Mouse (Mus musculus) embryo, embryonic 10 days (tissue): Measurements from ENCODE around the gene Mindy4b-ps.
"Not testable (repeated sequence)": the region's sequence is repeated elsewhere in the genome, so short reads cannot be mapped to it uniquely, and the experiment has no call there.

Source experiments
- DNase-seq: peaks from one replicate; pipeline ENCODE4 v3.0.0-alpha.2; 2015; ENCODE audit warnings: low spot score

Gene Mindy4b-ps

DNA sequence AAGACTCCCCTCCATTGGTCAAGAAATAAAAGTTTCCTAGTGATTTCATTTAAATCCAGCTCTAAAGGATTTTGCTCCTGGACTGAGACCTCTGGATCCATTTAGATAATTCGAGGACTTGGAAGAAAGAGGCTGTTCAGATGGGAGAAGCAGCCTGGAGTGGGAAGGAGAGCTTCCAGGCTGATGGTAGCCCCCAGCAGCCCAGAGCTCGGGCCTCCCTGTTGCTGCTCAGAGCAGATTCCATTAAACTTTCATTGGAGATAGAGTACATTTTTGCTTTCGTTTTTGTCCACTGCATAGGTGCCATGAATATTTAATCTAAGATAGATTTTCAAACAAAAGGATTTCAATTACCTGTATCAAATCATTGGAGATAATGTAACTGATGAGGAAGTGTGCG is at the start of gene Mindy4b-ps:
Mindy4b-ps (minus strand) TSS at position 101 of the 400 bp plus-strand sequence.
- no peak for DNase-seq

DNA sequence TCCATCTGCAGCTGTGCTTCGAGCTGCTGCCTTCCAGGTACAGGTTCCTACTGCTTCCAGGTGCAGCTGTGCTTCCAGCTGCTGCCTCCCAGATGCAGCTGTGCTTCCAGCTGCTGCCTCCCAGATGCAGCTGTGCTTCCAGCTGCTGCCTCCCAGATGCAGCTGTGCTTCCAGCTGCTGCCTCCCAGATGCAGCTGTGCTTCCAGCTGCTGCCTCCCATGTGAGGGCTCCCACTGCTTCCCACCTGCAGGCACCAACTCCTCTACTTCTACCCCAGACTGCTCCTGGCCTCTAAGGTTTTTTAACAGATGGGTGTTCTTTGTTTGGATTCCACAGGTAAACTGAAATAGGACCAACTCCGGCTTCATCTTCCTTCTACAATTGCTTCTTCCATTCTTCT is 49.8 kb upstream of the Mindy4b-ps start:
- not testable (repeated sequence) for DNase-seq

DNA sequence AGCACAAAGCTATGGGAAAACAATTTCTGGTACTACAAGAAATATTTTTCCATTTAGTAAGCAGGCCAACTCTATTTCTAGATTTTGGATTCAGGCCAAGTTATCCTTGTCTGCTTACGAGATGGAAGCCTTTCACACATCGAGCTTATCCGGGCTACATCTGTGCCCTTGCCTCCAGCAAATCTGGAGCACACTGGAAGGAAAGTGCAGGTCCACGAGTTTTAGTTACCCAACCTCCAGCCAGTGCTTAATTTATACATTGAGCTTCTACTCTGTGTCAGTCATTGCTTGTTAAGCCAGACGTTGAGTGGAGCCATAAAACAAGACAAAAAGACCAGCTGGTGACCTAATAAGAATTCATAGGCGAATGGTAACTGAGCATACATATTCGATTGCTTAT is 43.6 kb upstream of the Mindy4b-ps start:
- DNase-seq, result no peak

DNA sequence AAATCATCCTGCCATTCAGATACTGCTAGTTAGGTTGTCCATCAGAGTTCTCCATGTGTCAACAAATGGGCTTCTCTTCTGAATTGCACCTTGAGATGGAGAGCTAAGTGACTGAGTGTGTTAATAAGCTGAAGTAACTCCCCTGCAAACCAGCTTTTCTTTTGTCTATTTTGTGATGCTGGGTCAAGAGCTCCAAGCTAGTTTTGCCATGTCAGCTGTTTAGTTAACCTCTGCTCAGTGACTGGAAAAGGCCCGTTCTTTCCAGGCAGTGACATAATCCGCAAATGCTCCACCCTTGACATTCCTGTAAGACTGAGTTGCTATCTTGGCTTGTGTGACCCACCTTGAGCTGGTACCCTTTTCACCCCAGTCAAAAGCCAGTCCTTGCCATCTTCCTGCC is 40.9 kb upstream of the Mindy4b-ps start:
- DNase-seq, result no peak

DNA sequence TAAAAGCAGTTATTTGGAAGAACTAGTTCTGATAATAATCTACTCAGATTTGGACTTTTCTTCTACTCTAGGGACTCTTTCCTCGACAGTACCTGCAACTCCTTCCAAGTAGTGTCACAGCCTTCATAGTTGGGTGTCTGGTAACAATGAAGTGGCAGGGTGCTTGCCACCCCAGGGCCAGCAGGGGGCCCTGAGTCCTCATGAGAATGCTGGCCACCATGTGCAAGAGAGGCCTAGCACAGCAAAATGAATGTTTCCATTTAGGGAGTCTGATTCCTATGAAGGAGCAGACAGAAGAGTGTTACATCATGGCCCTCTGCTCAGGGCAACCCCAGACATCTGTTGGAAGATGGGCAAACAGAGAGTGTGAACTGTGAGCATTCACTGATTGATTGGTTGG is 21.3 kb upstream of the Mindy4b-ps start:
- peak; percentile 23 for DNase-seq

DNA sequence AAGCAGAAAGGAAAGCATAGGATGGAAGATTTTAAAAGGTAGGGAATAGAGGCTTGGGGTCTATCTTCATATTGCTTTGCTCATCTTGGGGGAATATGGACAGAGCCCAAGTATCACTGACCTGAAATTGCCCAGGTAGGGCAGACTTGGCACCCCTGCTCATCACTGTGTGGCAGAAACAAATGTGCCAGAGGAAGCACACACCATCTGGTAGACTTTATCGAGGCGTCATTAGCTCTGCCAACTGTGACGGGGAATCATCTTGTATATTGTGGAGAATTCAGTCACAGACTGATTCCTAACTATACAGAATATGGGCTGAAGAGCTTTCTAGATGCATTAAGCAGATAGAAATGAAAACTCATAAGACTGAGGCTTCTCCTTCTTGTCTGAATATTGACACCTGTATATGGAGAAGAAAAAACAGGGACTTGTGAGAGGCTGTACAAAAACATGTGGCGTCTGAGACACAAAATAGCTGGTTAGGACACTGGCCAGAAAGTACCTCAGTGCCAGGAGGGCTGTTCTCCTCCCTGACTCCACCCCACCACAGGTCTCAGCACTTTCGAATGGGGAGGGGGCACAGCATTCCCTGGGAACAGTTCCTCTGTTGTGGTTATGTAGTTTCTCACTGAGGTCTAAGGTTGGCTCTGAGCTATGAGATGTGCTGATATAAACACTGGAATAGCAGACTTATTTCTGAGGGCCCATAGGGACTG is 11.5 kb upstream of the Mindy4b-ps start:
- DNase-seq, result no peak

DNA sequence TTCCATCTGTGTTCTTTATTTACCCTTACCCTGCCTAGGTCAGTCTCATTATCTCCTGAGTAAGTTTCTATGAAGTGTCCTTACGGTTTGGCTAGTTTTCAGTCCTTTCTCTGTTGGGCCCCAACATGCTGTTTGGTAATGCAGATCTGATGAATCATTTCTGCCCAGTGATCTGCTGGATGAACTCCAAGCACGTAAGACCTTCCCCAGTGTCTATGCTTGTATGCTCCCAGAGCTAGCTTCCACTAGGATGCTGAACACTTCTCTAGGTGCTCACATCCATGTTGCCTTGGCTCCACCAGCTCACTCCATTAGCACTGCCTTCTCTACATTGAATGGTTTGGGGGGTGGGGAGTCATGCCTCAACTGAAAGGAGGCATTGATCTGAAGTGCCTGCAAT is 10.8 kb upstream of the Mindy4b-ps start:
- no peak for DNase-seq

DNA sequence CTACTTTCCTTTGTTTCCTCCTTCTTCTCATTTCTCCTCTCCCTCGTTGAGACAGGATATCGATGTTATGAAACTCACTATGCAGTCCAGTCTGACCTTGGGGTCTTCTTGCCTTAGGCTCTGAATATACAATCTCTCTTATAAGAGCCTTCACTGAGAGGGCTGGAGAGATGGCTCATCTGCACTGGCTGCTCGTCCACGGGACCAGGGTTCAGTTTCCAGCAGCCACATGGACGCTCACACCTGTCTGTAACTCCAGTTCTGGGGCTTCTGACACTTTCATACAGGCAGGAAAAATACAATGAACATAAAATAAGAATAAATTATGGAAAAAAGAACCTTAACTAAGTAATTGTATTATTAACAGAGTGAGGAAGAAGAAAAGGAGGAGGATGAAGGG is 9.5 kb upstream of the Mindy4b-ps start:
- no peak for DNase-seq

DNA sequence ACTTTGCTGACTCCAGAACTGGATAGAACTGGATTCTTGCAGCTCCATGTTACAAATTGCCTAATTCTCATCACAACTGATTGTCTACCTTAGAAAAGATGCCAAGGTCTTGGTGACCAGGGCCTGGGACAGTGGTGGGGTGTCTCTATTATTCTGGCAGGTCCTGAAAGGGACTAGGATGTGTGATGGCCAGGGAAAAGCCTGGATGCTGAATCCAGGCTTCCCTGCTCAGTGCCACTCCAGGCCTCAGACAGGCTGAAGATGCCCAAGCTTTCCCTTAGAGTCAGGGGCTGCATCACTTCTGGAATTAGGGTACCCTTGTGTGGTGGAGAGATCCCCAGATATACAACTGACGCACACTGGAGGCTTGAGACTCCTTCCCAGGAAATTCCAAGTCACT is 7.8 kb upstream of the Mindy4b-ps start:
- no peak for DNase-seq

DNA sequence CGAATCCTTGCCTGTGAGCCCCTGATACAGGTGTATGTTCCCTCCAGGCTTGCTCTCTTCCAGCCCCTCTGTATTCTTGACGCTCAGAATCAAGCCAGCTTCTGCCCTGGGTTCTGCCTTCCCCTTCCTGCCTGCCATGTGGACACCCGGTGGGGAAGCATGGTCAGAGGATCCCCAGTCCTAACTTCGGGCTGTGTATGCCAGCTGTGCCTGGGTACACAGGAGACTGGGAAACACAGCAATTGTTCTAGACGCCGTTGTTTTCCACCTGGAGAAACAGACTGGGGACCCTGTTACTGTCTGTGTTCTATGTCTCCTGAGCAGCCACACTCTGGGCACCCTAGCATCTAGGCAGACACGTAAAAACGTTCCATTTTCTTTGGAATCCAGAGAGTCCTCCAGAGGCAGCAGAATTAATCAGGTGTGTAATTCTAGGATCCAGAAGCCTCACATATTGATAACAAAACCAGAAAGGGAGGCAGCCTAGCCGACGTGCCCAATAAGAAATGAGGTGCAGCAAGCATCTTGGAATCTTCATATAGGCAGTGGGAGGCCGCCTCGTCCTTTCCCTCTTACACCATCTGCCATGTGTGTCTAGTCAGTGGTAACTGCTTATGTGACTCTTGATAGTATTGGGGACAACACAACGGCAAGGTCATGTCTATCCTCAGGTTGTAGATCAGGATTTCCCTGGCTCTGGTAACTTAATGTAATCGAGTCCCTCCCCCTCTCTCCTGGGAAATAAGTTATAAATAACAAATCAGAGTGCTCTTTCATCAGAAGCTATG is 6.4 kb upstream of the Mindy4b-ps start:
- no peak for DNase-seq

DNA sequence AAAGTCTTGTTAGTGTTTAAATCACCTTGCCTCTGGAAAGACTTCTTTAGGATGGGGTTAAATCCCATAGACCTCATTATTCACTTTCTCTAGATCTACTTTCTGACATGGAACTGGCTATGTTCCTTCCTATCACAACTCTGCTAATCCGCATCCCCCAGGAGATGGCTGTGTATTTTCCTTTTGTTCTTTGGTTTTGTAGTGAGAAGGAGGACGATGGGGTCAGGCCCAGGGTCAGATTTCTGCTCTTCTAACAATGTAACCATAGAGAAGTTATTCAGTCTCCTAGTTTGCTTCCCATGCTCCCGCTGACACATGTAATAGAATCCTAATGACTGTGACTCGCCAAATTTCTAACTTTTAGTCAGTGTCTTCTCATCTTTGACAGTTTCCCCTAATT is 4.2 kb upstream of the Mindy4b-ps start:
- DNase-seq, result peak; percentile 82

DNA sequence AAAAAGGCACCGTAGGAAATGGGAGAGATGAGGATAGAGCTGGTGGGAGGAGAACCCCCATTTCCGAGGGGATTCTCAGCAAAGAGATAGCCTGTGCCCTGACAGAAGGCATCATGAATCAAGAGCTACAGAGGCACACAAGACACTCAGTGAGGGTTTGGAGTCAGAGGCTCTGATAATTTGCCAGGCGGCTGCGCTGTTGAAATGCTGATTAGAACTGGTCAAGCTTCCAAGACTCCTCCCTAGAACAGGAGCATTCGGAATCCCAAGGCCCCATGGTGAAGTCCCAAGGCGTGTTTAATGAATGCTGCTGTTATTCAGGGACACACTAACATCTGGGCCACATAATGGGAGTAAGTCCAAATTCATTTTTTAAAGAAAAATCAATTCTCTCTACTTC is 4.8 kb downstream of the Mindy4b-ps start:
- DNase-seq, result no peak

DNA sequence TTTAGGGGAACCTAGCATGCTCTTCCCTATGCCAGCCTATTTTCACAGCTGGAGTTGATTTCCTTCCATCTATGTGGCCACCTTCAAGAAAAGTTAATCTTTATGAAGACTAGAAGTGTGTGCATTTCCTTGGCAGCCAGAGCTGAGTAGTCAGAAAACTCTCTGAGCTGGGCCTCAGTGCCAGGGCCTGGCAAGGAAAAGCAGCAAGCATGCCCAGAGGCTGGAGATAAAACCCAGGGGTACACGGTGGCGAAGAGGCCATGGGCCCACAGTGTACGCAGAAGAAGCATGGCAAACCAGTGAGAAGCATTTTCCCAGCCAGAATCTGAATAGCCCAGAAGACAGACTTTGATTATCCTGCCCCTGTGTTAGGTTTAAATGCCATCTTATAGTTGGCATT is 7.9 kb downstream of the Mindy4b-ps start:
- DNase-seq, result no peak

DNA sequence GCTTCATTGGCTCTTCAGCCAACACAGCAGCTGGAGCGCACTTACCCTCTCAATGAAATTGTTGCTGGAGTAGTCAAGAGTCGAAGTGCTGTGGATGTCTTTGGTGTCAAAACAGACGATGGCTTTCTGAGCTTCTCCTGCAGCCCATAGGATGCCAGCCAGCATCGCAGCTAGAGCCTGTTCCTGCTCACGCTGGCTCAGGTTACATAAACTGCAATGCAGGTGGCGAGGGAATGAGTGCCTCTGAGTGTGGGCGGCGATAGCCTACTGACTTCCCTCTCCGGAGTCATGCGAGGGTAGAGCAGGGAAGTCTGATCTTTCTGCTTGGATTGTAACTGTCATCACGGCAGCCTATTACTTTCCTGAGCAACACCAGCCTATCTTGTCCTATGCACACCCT is 11.8 kb downstream of the Mindy4b-ps start:
- DNase-seq, result peak; percentile 20

DNA sequence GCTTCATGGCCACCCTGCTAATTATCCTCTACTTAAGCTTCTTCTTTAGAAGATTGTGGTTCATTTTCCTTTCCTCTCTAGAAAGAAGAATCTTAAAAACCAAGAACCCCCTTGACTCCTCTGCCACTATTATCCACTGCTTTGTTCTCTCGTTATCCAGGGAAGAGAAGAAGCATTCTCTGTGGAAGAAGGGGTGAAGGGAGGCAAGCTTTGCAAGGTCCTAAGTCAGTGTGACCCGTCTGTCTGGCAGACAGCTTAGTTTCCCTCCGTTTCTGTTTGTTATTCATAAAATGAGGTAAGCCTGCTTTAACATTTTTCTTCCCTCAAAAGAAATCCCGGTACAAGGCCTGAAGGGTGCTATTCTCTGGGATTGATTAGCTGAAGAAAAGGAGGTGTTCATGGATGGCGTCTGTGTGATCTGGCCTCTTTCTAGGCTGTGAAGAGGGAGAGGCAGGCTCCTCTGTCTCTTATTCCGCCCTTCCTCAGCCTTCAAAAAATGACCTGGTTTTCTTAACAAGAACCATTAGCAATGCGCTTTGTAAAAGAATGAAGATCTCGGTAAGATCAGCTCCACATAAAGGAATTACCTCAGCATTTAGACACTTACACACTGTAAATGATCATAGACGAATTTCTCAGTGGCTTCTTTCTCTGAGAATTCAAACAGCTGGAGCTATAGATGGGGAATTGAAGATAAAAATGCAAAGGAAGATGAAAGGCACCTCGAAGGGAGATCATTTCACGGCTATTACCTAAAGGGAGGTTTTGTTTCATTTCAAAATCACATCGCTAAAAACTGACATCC is 12.8 kb downstream of the Mindy4b-ps start:
- no peak for DNase-seq

DNA sequence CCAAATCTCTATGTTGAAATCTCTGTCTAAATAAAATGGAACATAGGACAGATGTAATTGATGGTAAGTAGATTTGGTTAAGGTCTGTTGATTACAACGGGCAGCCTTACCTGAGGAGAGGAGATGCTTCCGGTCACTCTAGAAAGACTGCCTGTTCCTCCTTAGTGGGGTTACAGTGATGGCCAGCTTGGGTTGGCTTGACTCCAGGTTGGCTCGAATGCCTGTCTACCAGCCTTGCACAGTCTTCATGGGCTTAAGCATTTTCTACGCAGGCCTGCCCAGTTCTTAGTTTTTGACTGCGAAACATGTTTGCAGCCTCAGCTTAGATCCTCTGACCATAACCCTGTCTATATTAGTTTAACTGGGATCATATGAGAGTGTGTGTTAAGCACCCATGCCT is 13.5 kb downstream of the Mindy4b-ps start:
- no peak for DNase-seq

DNA sequence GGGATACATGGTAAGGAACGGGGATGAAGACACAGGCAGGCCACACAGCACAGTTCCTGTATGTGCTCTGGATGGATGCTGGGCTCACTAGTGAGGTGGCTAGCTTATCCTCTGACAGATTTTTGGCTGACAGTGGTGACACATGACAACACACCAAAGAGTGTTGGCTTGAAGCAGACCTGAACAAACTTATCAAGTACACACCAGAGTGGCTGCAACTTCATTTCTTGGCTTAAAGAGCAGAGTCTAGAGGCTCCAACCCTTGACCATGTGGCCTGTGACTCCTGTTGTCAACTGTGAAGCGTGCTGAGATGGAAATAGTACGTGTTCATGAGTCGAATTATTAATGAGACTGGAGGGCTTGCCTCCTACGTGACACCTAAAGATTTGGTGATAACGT is 17.4 kb downstream of the Mindy4b-ps start:
- no peak for DNase-seq

DNA sequence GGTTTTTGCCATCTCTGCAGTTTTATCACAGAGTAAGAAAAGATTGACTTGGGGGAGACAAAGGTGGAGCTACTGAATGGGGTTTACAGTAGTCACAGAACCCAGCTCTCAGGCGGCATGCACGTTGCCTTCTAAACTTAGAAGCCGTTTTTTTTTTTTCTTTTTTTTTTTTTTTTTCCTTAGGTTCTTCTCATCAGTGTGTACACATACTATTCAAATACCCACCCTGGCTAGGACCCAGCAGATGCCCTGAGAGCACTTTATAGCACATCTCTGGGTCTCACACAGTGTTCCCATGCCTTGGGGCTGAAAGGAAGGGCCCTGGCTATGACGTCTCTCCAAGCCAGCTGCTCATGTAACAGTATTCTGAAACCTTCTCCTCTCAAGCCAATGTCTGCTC is 23.4 kb downstream of the Mindy4b-ps start:
- DNase-seq, result no peak

DNA sequence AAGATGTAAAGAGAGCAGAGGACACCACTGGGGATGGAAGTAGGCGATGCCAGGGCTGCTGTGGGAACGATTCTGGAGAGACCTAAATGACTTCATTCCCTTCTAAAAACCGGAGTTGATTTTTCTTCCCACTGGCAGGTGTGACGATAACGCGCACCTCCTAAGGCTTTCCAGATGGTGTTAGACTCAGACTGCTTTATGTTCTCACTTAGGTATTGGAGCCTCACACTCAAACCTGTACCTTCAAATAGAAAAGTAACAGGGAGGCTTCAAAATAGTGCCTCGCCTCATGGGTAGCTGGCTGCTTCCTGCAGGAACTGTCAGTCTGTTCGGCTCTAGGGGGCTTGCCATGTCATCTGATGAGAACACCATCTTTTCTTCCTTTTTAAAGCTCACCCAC is 23.9 kb downstream of the Mindy4b-ps start:
- DNase-seq, result no peak

DNA sequence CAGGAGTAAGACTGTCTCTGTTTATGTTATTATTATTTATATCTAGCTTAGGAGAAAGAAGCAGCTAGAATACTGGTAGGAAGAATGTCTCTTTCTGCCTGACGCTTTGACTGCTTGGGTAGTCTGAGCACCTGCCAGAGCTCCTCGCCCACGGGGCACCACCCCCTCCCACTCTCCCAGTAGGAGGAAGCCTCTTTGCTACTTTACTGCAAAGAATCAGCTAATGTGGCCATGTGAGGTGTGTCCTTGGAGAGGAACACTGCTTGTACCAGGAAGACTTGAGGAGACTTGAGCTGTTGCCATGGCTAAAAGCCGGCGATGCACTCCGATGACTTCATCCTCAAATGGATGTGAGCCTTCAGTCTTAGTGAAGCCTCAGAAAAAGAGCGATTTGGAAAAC is 32.6 kb downstream of the Mindy4b-ps start:
- no peak for DNase-seq

DNA sequence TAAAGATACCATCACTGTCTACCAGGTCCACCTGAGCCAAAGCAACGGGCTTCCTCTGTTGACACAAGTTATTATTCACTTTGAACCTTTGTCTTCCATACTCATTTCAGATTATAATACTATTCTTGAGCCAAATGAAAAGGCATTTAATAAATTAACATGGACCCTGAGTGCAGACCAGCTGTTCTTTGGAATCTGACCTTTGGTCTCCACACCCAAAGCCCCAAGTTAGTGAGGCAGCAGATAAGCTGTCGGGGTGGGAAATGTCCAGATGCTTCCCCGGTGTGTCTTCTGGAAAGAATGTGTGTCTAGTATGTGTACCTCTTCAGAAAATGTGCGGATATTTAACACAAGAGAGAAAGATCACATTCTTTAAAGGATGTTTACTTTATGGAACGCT is 33.1 kb downstream of the Mindy4b-ps start:
- DNase-seq, result no peak

DNA sequence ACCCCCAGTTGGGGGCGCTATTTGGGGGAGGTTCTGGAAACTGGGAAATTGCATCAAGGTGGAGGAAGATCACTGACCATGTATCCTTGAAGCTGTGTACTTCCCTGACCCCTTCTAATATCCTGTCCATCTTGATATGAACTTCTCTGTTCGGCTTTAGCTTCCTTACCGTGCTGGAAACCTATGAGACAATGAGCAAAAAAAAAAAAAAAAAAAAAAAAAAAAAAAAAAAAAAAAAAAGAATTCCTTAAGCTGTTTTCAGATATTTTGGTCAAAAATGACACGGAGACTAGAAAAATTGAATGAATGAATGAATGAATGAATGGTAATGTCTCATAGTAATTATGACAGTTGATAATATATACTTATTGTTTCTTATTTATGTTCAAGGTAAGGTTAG is 35.6 kb downstream of the Mindy4b-ps start:
- DNase-seq, result no peak

DNA sequence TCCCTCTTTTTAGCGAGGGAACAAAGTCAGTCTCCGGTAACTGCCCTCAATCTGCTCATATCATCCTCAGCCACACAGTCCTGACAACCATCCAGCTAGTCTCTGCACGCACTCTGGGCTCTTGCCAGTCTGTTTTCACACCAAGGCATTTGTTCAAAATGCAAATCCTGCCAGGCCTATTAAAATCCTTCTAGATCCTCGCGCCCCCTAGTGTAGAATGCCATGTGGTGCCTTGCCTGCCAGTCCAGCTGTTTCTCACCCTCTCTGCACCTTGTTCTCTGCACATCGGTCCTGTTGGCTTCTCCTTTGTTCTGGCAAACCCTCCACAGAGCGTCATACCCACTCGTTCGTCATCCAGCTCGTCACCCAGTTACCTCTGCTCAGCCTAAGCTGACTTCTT is 36.2 kb downstream of the Mindy4b-ps start:
- peak; percentile 82 for DNase-seq
